Mouse (Mus musculus) bone marrow, adult 2 months (tissue): Measurements from ENCODE around the gene Gabpb2.

Experiments used
- CTCF ChIP-seq: fragments of 200-500 bp; IDR thresholded peaks from 2 replicates; pipeline ENCODE4 v1.5.1; 2011; ENCODE audit warnings: low read length, control low read depth; ENCODE audit not compliant: control insufficient read depth, insufficient read depth
- POLR2A ChIP-seq: fragments of 200-500 bp; IDR thresholded peaks from 2 replicates; pipeline ENCODE4 v1.6.1; 2011; ENCODE audit warnings: low read depth, mild to moderate bottlenecking, control low read depth, low read length, borderline replicate concordance; ENCODE audit not compliant: control insufficient read depth

DNA sequence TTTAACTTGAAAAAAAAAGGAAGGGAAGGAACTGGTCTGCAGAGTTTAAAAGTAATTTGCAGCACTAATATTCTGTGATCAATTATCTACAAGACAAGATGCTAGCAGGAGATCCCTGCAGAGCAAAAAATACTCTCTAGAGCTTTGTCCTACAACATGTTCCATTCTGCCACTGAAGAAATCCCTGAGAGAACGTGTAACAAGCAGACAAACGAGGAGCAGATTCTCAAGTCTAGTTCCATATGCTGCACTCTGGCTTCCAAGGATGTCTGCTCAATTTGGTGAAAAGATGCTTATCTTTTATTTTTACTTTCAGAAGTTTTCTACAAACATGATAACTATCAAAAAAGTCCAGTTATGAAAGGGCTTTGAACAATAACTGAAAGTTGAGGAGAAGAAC, 17.2 kb downstream of the Gabpb2 start:
- TF ChIP-seq CTCF (no peak), POLR2A (no peak)
